Mouse (Mus musculus) cerebellum, postnatal 10 days (tissue): ENCODE results near the gene Fam160a2.

ENCODE experiments used
- DNase-seq, 2 experiments: peaks; one replicate each; pipeline ENCODE4 v3.0.0; 2021; ENCODE audit warnings: mixed read lengths in 2 of 2

Gene Fam160a2

DNA sequence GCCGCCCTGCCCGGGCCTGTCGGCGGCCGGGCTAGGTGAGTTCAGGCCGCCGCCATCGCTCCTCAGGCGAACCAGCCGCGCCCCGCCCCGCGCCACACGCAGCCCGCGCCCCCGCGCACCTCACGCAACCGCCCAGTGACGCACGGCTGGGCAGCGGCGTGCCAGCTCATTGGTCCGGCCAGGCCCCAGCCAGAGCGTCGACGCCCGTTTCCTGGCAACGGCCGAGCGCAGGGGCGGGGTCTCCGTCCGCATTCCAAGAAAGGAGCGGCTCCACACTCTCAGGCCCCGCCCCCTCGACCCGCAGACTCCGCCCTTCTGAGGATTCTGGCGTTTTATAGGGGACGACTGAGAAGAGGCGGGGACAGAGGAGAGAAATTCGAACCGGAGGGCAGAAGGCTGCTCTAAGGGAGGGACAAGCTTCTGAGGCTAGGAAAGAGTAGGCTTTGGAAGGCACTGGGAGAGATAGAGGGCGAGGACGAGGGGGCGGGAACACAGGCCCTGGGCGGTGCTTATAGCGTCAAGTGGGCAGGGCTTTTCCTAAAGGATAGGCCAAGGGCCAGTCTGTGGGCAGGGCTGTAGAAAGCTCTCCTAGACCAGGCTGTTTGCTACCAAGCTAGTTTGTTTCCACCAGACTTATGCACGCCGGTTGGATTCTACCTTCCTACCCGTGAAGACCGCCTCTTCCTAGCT, at the start of gene Fam160a2:
Fam160a2 (minus strand) TSS at position 120 of the 690 bp plus-strand sequence.
- peak; percentile 100 for DNase-seq

DNA sequence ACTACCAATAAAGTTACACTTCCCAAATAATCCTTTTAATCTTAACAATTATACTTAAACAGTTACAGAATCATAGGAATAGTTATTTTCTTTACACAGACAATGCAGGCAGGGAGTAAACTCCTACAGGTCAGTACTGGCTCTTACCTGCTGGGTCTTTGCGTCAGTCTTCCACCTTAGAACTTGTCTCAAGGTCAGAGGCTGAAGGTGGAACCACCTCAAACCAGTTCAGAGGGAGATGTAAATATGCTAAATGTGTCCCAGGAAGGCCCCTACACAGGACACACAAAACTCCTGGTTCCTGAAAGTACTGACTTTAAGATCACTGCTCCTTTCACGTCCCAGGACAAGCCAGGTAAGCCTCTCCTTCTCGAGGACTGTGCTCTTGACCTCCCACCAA, 45.2 kb upstream of the Fam160a2 start:
- no peak for DNase-seq

DNA sequence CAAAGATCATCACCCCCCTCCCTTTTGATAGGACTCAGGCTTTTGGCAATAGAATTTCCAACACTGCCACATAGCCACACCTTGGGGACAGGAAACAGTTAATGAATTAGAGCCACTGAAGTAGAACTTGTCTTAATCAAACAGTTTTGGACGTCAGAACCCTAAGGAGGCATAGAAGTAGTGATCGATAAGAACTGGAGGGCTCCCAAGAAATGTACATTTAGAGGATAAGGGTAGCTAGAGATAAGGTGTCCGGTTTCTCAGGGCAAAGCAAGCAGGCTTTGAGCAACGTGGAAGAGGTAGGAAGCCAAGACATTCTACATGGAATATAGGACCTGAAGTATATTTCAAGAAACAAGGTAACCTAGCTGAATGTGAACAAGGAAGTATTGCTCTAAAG, 41.6 kb upstream of the Fam160a2 start:
- no peak for DNase-seq

DNA sequence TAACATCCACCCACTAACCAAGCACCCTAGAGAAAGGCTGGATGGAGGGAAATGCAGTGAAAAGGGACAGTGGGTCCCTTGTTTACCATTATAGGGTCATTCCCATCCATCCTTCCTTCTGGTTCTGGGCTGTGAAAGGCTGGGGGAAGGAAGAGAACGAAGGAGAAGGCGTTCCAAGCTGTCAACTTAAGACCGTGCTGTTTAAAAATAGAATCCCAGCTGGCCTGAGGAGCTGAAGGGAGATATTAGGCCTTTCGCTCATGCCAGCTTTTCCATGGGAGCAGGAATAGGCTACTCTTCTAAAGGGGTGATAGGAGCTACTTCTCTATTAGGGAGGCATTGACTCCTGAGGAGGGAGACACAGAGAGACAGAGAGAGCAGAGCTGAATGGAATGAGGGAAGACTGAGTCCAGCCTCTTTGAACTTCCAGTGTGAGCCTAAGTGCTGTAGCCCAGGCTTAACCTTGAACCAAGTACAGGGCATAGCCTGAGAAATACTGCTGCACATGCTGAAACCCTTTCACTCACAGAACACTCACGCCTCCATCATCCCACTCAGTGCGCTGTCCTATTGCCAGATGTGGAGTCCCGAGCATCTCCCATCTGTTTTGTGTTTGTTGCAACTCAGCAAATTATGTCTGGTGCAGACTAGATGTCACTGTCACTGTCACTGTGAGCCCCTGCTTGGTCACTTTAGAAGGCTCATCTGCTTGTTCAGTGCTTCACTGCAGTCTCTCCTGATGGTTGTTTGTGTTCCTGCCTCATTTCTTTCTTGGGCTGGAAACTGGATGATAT, 38.3 kb upstream of the Fam160a2 start:
- no peak for DNase-seq

DNA sequence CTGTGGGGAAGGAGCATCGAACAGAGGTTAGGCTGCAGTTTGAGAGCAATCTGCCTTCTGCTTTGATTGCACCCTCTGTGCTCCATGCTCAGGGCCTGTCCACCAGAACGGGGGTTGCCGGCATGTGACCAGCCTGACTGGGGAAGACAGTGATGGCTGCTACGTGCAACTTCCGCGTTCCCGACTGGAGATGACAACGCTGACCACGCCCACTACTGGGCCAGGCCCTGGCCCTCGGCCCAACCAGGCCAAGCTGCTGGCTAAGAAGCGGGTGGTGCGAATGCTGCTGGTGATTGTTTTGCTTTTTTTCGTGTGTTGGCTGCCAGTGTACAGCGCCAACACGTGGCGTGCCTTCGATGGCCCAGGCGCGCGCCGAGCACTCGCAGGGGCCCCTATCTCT, 34.9 kb upstream of the Fam160a2 start:
- DNase-seq, result peak in 1 of 2 experiments; percentile 5

DNA sequence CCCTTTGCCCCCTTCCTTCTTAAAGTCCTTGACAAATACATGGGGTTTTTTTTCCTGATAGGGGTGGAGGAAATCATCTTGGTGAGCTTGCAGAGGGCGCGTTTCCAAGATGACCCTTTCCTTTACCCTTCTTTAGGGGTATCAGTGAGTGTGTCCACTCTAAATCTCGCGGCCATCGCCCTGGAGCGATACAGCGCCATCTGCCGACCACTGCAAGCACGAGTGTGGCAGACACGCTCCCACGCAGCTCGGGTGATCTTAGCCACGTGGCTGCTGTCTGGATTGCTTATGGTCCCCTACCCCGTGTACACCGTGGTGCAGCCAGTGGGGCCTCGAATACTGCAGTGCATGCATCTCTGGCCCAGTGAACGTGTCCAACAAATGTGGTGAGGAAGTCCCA, 34.0 kb upstream of the Fam160a2 start:
- DNase-seq, result no peak

DNA sequence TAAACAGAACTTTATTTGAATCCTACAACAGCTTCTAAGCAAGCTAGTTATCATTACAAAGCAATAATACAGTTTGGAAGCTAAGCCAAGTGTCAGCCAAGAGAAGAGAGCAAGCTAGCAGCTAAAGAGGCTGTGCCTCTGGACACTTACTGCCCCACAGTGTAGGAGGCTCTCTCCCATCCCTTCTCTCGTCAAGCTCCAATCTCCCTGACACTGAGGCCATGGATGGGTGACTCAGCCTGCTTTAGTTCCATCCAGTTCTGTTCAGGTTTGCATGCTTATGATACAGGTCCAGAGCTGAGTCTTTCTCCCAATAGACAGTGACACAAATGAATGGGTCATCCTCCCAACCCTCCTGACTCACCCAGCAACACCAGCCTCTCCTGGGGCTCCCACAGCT, 32.2 kb upstream of the Fam160a2 start:
- DNase-seq, result no peak

DNA sequence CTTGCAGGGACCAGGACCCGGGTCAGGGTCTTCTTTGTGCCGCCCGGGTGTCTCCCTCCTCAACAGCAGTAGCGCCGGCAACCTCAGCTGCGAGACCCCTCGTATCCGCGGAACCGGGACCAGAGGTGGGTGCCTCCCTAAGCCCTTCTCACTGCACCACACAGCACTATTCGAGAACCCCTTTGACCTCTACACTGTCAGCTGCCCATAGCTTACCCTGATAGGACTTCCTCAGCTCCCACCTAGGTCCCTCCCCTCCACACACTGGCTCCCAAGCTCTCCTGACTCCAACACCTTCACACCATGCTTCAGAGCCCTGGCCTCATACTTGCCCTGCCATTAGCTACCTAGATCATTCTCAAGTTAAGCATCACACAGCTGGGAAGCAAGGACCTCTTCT, 26.2 kb upstream of the Fam160a2 start:
- no peak for DNase-seq

DNA sequence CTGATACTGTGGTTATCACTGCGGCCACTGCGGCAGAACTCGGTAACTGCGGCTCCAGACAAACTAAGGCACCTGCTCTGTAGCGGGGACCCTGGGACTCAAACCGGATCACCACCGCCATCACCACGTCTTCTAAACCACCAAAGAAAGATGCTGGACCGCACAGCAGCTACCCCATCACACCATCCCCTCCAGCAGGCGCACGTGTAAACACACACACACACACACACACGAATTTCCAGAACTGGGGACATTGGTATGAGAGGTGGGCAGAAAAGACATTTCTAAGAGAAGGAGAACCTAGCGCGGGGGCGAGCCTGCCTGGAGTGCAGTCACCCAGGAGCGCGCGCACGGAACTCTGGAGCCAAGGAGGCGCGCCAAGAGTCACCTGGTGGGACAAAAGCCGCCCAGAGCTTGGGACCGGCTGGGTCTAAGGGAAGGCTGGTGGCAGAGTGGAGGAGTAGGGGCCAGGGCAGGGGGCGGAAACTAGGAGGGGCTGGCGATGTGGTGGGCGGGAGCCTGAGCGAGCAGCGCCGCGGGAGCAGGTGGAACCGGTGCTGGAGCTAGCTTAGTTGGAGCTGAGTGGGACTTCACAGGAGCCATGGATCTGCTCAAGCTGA, 25.7 kb upstream of the Fam160a2 start, which contains the start of gene Cckbr:
Cckbr (plus strand) TSS at position 308 of the 620 bp plus-strand sequence.
- DNase-seq, result peak; percentile 42 to 53

DNA sequence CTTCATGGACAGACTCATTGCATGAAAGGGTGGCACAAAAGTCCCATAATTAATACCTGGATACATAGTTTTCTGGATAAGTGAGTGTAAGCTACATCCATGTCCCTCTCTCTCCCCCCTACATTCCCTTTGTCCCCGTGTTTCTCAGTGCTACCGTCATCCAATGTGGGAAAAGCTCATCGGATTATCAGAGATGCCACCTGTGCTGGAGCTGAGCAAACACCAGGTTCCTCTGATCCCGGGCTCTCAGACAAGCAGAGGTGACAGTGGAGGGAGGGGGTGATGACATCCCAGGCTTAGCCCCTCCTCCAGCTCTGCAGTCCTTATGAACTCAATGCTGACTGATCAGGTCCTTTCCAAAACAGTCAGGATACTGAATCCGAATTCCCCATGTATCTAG, 24.5 kb upstream of the Fam160a2 start:
- no peak for DNase-seq

DNA sequence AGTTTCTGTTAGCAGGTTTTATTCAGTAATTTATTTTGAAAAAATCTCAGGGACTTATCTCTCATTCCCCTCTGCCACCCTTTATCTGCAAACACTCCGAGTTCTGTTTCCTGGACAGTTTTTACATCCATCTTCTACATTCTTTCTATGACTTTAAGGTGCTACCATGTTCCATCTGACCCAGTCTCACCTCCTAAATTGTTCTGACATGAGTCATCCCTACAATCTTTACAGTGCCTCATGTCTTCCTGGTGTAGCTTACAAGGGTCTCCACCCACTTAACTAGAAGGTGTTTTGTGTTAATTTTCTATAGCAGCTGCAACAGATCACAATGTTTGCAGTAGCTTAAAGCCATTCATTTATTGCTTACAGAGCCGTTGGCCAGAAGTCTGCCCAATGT, 21.0 kb upstream of the Fam160a2 start:
- no peak for DNase-seq

DNA sequence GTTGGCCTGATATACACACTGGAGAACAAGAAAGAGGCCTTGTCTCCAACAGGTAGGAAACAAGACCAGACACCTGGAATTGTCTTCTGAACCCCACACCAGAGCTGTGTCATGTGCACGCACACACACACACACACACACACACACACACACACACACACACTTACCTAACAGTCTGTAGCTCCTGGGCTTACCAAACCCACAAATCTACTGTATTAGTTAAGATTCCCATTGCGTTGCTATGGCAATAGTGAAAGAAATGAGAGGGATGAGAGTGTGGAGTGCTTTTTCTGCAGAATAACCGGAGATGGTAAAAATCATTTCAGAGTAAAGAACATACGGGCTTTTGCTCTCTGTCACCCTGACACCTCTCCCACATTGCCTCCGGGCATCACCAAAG, 18.3 kb upstream of the Fam160a2 start:
- no peak for DNase-seq

DNA sequence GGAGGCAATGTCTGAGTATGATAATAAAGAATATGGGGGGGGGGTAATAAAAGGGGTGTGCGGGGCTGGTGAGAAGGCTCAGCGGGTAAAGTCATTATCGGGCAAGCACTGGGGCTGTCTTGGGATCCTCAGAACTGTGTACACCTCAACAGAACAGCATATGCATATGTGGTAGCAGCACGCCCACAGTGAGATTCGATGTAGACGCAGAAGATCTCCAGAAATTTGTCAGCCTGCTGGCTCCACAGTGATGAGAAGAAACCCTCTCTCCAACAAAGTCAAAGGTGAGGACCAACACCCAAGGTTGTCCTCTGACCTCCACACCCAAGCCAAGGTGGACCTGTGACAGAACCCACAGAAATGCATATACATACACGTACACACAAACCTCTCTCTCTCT, 16.7 kb upstream of the Fam160a2 start:
- DNase-seq, result no peak

DNA sequence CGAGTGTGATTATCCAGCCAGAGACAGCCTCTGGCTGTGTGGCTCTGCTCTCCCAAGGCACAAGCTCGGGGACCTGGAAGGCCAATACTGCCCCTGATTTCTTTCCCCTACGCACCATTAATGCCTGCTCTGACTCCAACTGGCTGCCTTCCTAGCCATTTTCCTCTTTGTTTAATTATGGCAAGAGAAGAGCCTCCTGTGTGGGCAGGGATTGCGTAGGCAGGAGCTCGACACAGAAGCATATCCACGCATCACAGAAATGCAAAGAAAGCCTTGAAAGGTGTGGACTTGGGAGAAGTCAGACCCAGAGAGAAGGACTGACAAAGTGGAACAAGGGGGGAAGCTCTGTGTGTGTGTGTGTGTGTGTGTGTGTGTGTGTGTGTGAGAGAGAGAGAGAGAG, 14.5 kb upstream of the Fam160a2 start:
- DNase-seq, result no peak

DNA sequence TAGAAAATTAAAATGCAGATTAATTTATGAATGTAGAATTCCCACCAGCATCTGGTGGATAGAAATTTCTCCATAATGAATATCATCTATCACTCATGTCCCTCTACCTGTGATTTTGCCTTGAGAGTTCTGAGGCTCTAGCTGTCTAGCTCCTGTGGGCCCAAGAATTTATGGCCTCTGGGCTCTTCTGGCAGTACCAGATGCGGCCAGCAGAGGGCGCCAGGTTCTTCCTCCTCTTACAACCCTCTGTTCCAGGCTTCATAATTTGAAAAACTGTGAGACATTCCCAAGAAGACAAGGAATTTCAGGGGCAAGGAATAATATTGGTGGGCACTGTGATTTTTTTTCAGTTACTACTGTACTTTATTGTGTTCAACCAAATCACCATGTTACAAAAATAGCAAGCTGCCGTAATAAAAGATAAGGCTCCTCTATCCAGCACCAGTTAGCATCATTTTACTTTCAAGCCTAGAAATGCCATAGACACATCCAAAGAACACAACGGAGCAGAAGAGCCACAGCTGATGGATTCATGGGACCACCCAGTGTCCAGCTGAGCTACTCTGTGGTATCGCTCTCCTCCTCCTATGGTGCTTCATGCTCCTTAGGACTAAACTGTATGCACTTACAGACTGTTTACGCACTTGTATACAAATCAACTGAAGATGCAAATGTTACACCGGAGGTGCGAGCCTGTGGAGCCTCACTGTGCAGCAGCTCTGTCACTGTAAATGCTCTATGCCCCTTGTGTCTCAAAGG, 12.2 kb upstream of the Fam160a2 start:
- DNase-seq, result peak; percentile 89 to 94

DNA sequence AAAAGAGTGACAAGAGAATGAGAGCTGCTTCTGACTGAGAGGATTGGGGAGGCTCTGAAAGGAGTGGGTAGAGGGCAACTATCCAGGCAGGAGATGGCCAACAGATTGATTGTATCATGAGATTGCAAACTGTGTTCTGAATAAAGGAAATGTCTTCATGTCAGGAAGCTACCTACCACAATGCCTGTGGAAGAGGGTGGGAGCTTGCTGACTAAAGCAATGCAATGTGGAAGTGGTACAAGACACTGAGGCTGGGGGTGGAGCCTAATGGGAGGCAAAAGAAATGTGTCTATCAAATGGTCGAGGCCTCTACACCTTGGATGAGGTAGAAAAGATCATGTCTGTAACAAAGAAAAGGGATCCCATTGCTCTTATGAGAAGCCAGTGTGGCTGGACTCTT, 6.5 kb upstream of the Fam160a2 start:
- no peak for DNase-seq

DNA sequence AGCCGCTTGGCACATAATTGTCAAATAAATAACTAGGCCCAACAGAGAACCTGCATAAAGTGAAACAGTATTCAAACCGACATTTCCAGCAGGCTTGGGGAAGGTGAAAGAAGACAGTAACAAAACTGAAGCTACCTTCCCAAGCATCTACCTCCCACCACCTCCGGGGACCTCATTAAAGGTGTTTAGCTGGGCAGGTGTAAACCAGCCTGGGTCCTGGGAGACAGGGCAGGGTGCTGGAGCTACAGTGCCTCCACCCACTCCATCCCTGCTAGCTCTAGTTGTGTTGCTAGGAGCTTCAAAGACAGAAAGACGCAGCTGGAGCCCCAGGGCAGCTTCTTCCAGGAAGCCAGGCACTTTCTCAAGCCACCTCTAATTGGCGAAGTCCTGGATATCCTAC, 4.4 kb upstream of the Fam160a2 start, which contains the start of gene Cnga4:
Cnga4 (plus strand) TSS at position 301 of the 400 bp plus-strand sequence.
- no peak for DNase-seq

DNA sequence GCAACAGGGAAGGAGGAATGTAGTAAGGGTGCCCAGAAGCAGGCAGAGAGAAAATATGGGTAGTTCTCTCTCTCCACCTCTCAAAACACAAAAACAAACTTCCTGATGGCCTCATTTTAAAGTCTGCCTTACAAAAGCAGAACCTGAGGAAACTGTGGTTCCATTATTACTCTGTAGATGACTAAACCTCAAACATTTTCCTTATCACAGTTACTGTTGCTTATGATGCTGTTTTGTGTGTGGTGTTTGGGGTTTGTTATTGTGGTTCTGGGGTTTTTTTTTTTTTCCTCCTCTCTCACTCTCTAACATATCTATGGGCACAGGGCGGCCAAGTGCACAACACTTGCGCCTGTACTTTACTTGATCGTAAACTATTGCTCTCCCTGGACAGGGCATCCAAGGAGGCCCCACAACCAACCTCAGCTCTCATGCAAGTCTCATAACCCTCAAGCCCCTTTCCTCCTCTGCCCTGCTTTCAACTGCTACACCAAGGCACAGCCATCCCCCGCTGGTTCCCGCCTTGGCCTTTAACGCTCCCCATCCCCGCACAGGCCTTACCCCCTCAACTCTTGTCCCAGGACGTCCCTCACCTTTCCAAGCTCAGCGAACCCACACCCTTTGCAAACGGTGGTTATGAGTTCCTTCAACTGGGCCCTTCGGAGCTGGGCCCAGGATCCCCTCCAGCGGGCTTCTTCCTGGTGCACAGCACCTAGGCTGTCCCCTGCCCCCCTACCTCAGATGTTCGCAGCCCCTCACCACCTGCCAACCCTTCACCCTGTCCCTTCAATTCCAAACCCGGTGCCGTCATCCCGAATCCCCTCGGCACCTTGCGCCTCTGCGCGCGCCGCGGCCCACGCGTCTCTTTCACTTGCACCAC, 558 bp downstream of the Fam160a2 start:
- no peak for DNase-seq

DNA sequence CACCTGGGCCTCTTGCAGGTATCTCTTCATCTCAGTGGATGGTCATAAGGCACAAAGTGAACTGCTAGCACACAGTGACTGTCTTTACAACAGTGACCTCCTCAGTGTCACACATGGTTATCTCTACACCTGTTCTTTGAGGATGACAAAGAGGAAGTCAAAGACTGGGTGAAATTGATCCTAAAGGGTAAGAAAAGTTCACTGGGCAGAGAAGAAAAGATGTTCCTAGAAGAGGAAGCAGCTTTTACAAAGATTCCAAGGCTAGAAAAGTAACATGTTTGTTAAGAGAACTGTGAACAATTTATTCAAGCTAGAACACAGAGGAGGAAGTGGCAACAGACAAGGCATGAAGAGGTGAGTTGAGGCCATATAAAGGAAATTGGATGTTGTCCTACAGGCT, 3.7 kb downstream of the Fam160a2 start:
- no peak for DNase-seq

DNA sequence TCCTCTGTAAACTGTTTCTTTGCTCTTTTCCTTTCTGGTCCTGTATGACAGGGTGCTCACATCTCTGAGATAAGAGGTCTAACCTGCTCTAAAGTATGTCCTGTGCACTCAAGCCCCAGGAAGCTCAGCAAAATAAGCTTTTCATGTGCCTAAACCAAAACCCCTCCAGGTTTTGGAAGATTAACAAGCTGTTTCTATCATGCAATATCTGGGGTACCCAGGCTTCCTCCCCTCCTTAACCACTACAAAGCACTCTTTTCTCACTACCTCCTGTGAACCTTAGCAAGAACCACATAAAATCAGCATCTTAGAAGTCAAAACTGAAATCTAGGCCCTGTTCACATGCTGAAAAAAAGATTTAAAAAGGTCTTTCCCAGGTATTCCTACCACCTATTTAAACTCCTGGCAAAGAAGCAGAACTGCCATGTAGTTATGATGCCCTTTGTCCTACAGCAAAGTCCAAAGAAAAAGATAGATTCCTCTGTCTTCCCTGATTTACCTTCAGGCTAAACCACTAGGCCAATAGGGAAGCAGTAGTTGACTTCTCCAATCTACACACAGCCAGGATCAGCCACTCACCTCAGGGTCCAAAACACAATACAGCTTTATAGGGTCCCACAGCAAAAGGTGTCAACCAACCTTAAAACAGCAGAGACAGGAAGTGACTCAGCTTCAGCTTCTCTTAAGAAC, 4.6 kb downstream of the Fam160a2 start:
- no peak for DNase-seq

DNA sequence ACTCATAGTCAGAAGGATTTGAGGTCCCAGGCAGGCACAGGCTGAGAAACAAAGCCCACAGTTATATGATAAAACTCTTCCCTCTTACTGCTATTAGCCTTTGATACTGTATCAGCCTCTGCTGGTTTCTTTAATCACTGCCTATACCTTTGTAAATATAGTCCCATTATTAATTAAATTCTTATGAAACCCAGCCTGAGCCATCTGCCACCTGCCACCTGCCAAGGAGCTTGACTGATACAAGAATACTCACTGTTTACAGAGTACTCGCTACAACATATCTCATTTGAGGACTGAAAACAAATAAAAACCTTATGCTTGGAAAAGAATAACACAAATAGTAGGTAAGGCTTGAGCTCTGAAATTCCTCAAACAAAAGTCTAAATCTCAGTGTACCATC, 5.2 kb downstream of the Fam160a2 start:
- DNase-seq, result peak in 1 of 2 experiments; percentile 40
